Mouse (Mus musculus): ENCODE data around the gene Atp2b2.
A peak's percentile ranks its signal among the peaks of the same experiment; 100 is the strongest.

The Atp2b2 gene

GRCm38 (mm10) chr6:113855581-113855980, 186.8 kb downstream of the Atp2b2 start:
- peak; percentile 68 to 81 for DNase-seq

- no peak for DNase-seq
Measured at GRCm38 (mm10) chr6:113852318-113852717, 190.1 kb downstream of the Atp2b2 start.

GRCm38 (mm10) chr6:113849819-113850218, 192.6 kb downstream of the Atp2b2 start:
- DNase-seq = no peak

- no peak for DNase-seq
Measured at GRCm38 (mm10) chr6:113848655-113849054, 193.8 kb downstream of the Atp2b2 start.

GRCm38 (mm10) chr6:113847092-113847491, 195.3 kb downstream of the Atp2b2 start:
- DNase-seq = no peak

GRCm38 (mm10) chr6:113843248-113843647, 199.2 kb downstream of the Atp2b2 start:
- peak in 1 of 2 experiments; percentile 30 for DNase-seq

GRCm38 (mm10) chr6:113838493-113838892, 203.9 kb downstream of the Atp2b2 start:
- DNase-seq = peak in 1 of 2 experiments; percentile 41

- DNase-seq = no peak
Measured at GRCm38 (mm10) chr6:113837740-113838139, 204.7 kb downstream of the Atp2b2 start.

- DNase-seq = no peak
Measured at GRCm38 (mm10) chr6:113836545-113836944, 205.9 kb downstream of the Atp2b2 start.

- DNase-seq = no peak
Measured at GRCm38 (mm10) chr6:113830463-113830862, 211.9 kb downstream of the Atp2b2 start.

GRCm38 (mm10) chr6:113827309-113827708, 215.1 kb downstream of the Atp2b2 start:
- peak in 1 of 2 experiments; percentile 35 for DNase-seq

GRCm38 (mm10) chr6:113822417-113822816, 220.0 kb downstream of the Atp2b2 start:
- peak; percentile 87 to 90 for DNase-seq

- no peak for DNase-seq
Measured at GRCm38 (mm10) chr6:113816690-113817089, 225.7 kb downstream of the Atp2b2 start.

GRCm38 (mm10) chr6:113811462-113811861, 231.0 kb downstream of the Atp2b2 start:
- DNase-seq = no peak

GRCm38 (mm10) chr6:113810667-113811066, 231.7 kb downstream of the Atp2b2 start:
- peak; percentile 52 to 68 for DNase-seq

GRCm38 (mm10) chr6:113806241-113806640, 236.2 kb downstream of the Atp2b2 start:
- no peak for DNase-seq

GRCm38 (mm10) chr6:113801233-113801632, 241.2 kb downstream of the Atp2b2 start:
- DNase-seq = no peak

GRCm38 (mm10) chr6:113799915-113800314, 242.5 kb downstream of the Atp2b2 start:
- no peak for DNase-seq

- DNase-seq = no peak
Measured at GRCm38 (mm10) chr6:113799349-113799748, 243.1 kb downstream of the Atp2b2 start.

- DNase-seq = no peak
Measured at GRCm38 (mm10) chr6:113798921-113799320, 243.5 kb downstream of the Atp2b2 start.

GRCm38 (mm10) chr6:113795241-113795702, 247.1 kb downstream of the Atp2b2 start:
- DNase-seq = peak; percentile 58 to 72

- DNase-seq = no peak
Measured at GRCm38 (mm10) chr6:113792368-113792767, 250.0 kb downstream of the Atp2b2 start.

GRCm38 (mm10) chr6:113791012-113791411, 251.4 kb downstream of the Atp2b2 start:
- no peak for DNase-seq

- DNase-seq = no peak
Measured at GRCm38 (mm10) chr6:113787459-113787968, 254.9 kb downstream of the Atp2b2 start.

GRCm38 (mm10) chr6:113785658-113786057, 256.8 kb downstream of the Atp2b2 start:
- no peak for DNase-seq

Data from cerebellum, postnatal 25 days (tissue).